Mouse (Mus musculus): Measurements from ENCODE around the gene Gpbar1. TPM values are rescaled to one million over a fixed set of nuclear protein-coding genes. Genes with fewer than 3 reads are reported as not detected.
"Not testable (repeated sequence)": the region's sequence is repeated elsewhere in the genome, so short reads cannot be mapped to it uniquely, and the experiment has no call there.

Gene Gpbar1
- polyA plus RNA-seq, 1 experiment, result 0.14 TPM

GRCm38 (mm10) chr1:74314796-74315195, 36.4 kb downstream of the Gpbar1 start:
- H3K4me1 ChIP-seq (ENCODE audit: control insufficient read depth, insufficient read depth, insufficient read length), result no peaks in the 10 kb centered on the region
- no peak overlapping the region for H3K4me3 ChIP-seq (ENCODE audit: extremely low read depth, insufficient read depth, insufficient read length)
- no peak overlapping the region for H3K27ac ChIP-seq (ENCODE audit: insufficient read depth, low read length)
- no peaks in the 10 kb centered on the region for H3K27me3 ChIP-seq (ENCODE audit: control insufficient read depth, insufficient read depth, low read length)
- 86% methylated on average over 3 of the region's 3 CpGs for WGBS
- DNase-seq (ENCODE audit: low read depth in 1 of 2, low spot score in 2 of 2), result no peak
- TF ChIP-seq POLR2A (IDR thresholded peaks at IDR 0.05; ENCODE audit: low read depth, low read length) (no peak), CTCF (IDR thresholded peaks at IDR 0.05; ENCODE audit: extremely low read depth, insufficient read depth, insufficient read length, insufficient replicate concordance) (no peak)
- H3K36me3 ChIP-seq (ENCODE audit: control insufficient read depth, insufficient read depth, low read length), result no peaks in the 10 kb centered on the region

- no peaks in the 10 kb centered on the region for H3K4me1 ChIP-seq (ENCODE audit: control insufficient read depth, insufficient read depth, insufficient read length)
- TF ChIP-seq CTCF (IDR thresholded peaks at IDR 0.05; ENCODE audit: extremely low read depth, insufficient read depth, insufficient read length, insufficient replicate concordance) (no peak), POLR2A (IDR thresholded peaks at IDR 0.05; ENCODE audit: low read depth, low read length) (no peak)
- H3K36me3 ChIP-seq (ENCODE audit: control insufficient read depth, insufficient read depth, low read length), result no peaks in the 10 kb centered on the region
- no peak overlapping the region for H3K27ac ChIP-seq (ENCODE audit: insufficient read depth, low read length)
- no peaks in the 10 kb centered on the region for H3K27me3 ChIP-seq (ENCODE audit: control insufficient read depth, insufficient read depth, low read length)
- no peak for DNase-seq (ENCODE audit: low read depth in 1 of 2, low spot score in 2 of 2)
- WGBS, result 62% methylated on average over 4 of the region's 4 CpGs
- no peak overlapping the region for H3K4me3 ChIP-seq (ENCODE audit: extremely low read depth, insufficient read depth, insufficient read length)
These were observed 37.9 kb downstream of the Gpbar1 start for GRCm38 (mm10) chr1:74316114-74316827.

DNA sequence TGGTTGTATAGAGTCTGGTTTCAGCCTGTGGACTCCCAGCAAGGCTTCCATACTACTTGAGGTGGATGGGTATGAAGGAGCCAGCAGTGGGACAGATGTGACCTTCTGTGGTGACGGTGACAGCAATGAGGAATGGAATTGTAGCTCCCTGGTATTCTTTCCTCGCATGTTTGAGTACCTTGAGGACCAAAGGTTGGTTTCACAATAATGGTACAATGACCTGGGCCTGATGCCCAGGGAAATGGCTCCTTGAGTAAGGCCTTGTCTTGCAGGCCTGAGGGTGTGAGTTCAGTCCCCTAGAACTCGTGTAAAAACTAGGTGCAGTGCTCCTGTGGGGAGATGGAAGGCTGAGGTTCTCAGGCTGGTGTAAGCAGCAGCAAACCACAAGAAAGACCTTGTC, 40.4 kb downstream of the Gpbar1 start:
- Histone ChIP-seq H3K4me1 (ENCODE audit: control insufficient read depth, insufficient read depth, insufficient read length) (no peaks in the 10 kb centered on the region), H3K27ac (ENCODE audit: insufficient read depth, low read length) (no peak overlapping the region), H3K27me3 (ENCODE audit: control insufficient read depth, insufficient read depth, low read length) (no peaks in the 10 kb centered on the region), H3K4me3 (ENCODE audit: extremely low read depth, insufficient read depth, insufficient read length) (no peak overlapping the region), H3K36me3 (ENCODE audit: control insufficient read depth, insufficient read depth, low read length) (no peaks in the 10 kb centered on the region)
- DNase-seq (ENCODE audit: low read depth in 1 of 2, low spot score in 2 of 2), result no peak
- WGBS, result 91% methylated on average over 3 of the region's 3 CpGs
- no peak for TF ChIP-seq CTCF (IDR thresholded peaks at IDR 0.05; ENCODE audit: extremely low read depth, insufficient read depth, insufficient read length, insufficient replicate concordance)

GRCm38 (mm10) chr1:74321396-74321795, 43.0 kb downstream of the Gpbar1 start:
- Histone ChIP-seq H3K4me3 (ENCODE audit: extremely low read depth, insufficient read depth, insufficient read length) (no peak overlapping the region), H3K36me3 (ENCODE audit: control insufficient read depth, insufficient read depth, low read length) (no peaks in the 10 kb centered on the region), H3K4me1 (ENCODE audit: control insufficient read depth, insufficient read depth, insufficient read length) (no peaks in the 10 kb centered on the region), H3K27me3 (ENCODE audit: control insufficient read depth, insufficient read depth, low read length) (no peaks in the 10 kb centered on the region), H3K27ac (ENCODE audit: insufficient read depth, low read length) (no peak overlapping the region)
- 83% methylated on average over 3 of the region's 3 CpGs for WGBS
- DNase-seq (ENCODE audit: low read depth in 1 of 2, low spot score in 2 of 2), result no peak
- TF ChIP-seq CTCF (IDR thresholded peaks at IDR 0.05; ENCODE audit: extremely low read depth, insufficient read depth, insufficient read length, insufficient replicate concordance) (no peak), POLR2A (IDR thresholded peaks at IDR 0.05; ENCODE audit: low read depth, low read length) (no peak)

GRCm38 (mm10) chr1:74326916-74327315, 48.6 kb downstream of the Gpbar1 start:
- H3K4me3 ChIP-seq (ENCODE audit: extremely low read depth, insufficient read depth, insufficient read length); H3K4me1 ChIP-seq (ENCODE audit: control insufficient read depth, insufficient read depth, insufficient read length); H3K27me3 ChIP-seq (ENCODE audit: control insufficient read depth, insufficient read depth, low read length); DNase-seq (ENCODE audit: low read depth in 1 of 2, low spot score in 2 of 2); H3K36me3 ChIP-seq (ENCODE audit: control insufficient read depth, insufficient read depth, low read length); H3K27ac ChIP-seq (ENCODE audit: insufficient read depth, low read length): not testable (repeated sequence)
- 84% methylated on average over 2 of the region's 2 CpGs for WGBS

Other genes starting within 250 kb of the Gpbar1 start
- gene Tns1, start 154.1 kb upstream of the Gpbar1 start, polyA plus RNA-seq (2012; rRNA removed), result 80.4 and 102 TPM in 2 replicates
- 0.41 and 0.67 TPM in 2 replicates for gene Rufy4, start 153.0 kb upstream of the Gpbar1 start, polyA plus RNA-seq (2012; rRNA removed)
- gene Cxcr2, start 124.6 kb upstream of the Gpbar1 start, polyA plus RNA-seq (2012; rRNA removed), result 11.2 and 11.4 TPM in 2 replicates
- gene Cxcr1, start 83.9 kb upstream of the Gpbar1 start, polyA plus RNA-seq (2012; rRNA removed), result 0.18 and 0.27 TPM in 2 replicates
- 186 and 302 TPM in 2 replicates for gene Arpc2, start 42.5 kb upstream of the Gpbar1 start, polyA plus RNA-seq (2012; rRNA removed)
- 102 and 119 TPM in 2 replicates for gene Aamp, start 6.2 kb downstream of the Gpbar1 start, polyA plus RNA-seq (2012; rRNA removed)
- 27.5 and 33.8 TPM in 2 replicates for gene Pnkd, start 6.4 kb downstream of the Gpbar1 start, polyA plus RNA-seq (2012; rRNA removed)
- 60.8 and 66.5 TPM in 2 replicates for gene Tmbim1, start 27.1 kb downstream of the Gpbar1 start, polyA plus RNA-seq (2012; rRNA removed)
- 0.31 and 0.51 TPM in 2 replicates for gene Catip, start 83.6 kb downstream of the Gpbar1 start, polyA plus RNA-seq (2012; rRNA removed)
- 169 and 200 TPM in 2 replicates for gene Slc11a1, start 96.6 kb downstream of the Gpbar1 start, polyA plus RNA-seq (2012; rRNA removed)
- gene Ctdsp1, start 113.0 kb downstream of the Gpbar1 start, polyA plus RNA-seq (2012; rRNA removed), result 96.1 and 114 TPM in 2 replicates
- gene Vil1, start 130.8 kb downstream of the Gpbar1 start, polyA plus RNA-seq (2012; rRNA removed), result not detected in 2 replicates
- gene Cnot9, start 227.5 kb downstream of the Gpbar1 start, polyA plus RNA-seq (2012; rRNA removed), result 12.6 and 14.8 TPM in 2 replicates